Mouse (Mus musculus): ENCODE measurements at regions not wholly inside any gene's neighbourhood (a gene's known extent, or its start where the extent isn't known, plus 50 kb on each side); places are given as distances from the start of the nearest gene placed in this dataset.

DNA sequence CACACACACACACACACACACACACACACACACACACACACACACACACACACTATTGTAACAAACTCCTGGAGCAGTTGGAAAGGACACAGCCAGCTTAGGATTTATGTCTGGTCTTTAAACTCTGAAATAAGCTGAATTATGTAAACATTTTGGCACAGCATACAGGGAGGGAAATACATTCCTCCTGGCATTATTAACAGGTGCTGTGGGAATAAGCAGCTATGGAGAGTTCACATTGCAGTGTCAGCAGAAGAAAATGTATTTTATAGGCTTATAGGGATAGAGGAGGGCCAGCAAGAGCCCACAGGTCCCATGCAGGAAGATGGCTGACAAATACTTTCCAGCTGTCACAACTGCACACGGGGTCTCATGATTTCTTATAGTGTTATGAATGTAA lies 100.8 kb upstream of the Arhgap20 start:
- TF ChIP-seq POLR2A (IDR thresholded peaks at IDR 0.05; ENCODE audit: low read depth, low read length): no peak
- TF ChIP-seq CTCF (conservative IDR thresholded peaks at IDR 0.05; ENCODE audit: insufficient read depth, insufficient read length, low read depth, low read length): no peak
